Comparison of ENCODE assay signal across 14 mouse cellular contexts in genomic region chr17:26412967-26413366, GRCm38 (mm10).
"Had no signal": no experiment of that assay in that cellular context is flagged by ENCODE, and none has a peak within 500 bp of the region (broad histone marks: within the 10 kb centered on the region; RNA-seq: fewer than 3 reads in every experiment).

No protein-coding gene starts in this region.

- H3K4me2 ChIP-seq: liver, embryonic 13.5 days; midbrain, embryonic 13.5 days had no signal

- H3K9ac ChIP-seq: limb, embryonic 12.5 days; liver, embryonic 13.5 days; liver, postnatal 0 days; lung, embryonic 15.5 days; midbrain, embryonic 13.5 days; neural tube, embryonic 15.5 days had no signal

- DNase-seq: kidney, postnatal 10 days; kidney, postnatal 4 days; liver; liver, embryonic 13.5 days; liver, postnatal 0 days; lung, postnatal 14 days; right cerebral cortex, adult 18-20 months; right cerebral cortex, postnatal 25 days had no signal

- H3K4me3 ChIP-seq: layer of hippocampus, adult 2 months; liver, embryonic 13.5 days; midbrain, embryonic 13.5 days; neural tube, embryonic 15.5 days had no signal

- H3K9me3 ChIP-seq: limb, embryonic 12.5 days; liver, embryonic 13.5 days; lung, embryonic 15.5 days; midbrain, embryonic 13.5 days; neural tube, embryonic 15.5 days had no signal

- ATAC-seq: liver, postnatal 0 days; midbrain, embryonic 13.5 days had no signal

- H3K27ac ChIP-seq: layer of hippocampus, adult 2 months; limb, embryonic 12.5 days; liver, embryonic 13.5 days; lung, embryonic 15.5 days; macrophage; midbrain, embryonic 13.5 days; neural tube, embryonic 15.5 days had no signal

- H3K36me3 ChIP-seq: limb, embryonic 12.5 days; liver, embryonic 13.5 days; lung, embryonic 15.5 days; midbrain, embryonic 13.5 days; neural tube, embryonic 15.5 days had no signal
